Comparison of ENCODE assay signal across 28 mouse cellular contexts in genomic region chr9:79910166-79910565, GRCm38 (mm10).
"Had no signal": no experiment of that assay in that cellular context is flagged by ENCODE, and none has a peak within 500 bp of the region (broad histone marks: within the 10 kb centered on the region; RNA-seq: fewer than 3 reads in every experiment).

No protein-coding gene starts in this region.

- DNase-seq: left cerebral cortex, postnatal 4 days; liver; liver, embryonic 13.5 days; liver, postnatal 0 days; lung, adult 18-20 months; lung, adult 2 months; lung, embryonic 14.5 days; lung, postnatal 10 days; lung, postnatal 14 days; lung, postnatal 36 days; lung, postnatal 4 days; midbrain, embryonic 14.5 days had no signal

- H3K4me1 ChIP-seq: limb, embryonic 10.5 days; limb, embryonic 12.5 days; limb, embryonic 13.5 days; limb, embryonic 15.5 days; liver, embryonic 12.5 days; liver, embryonic 13.5 days; liver, embryonic 15.5 days; lung, embryonic 15.5 days; megakaryocyte, embryonic 14.5 days; midbrain, embryonic 15.5 days; neural tube, embryonic 12.5 days had no signal

- H3K27me3 ChIP-seq: limb, embryonic 12.5 days; limb, embryonic 13.5 days; limb, embryonic 15.5 days; liver, embryonic 12.5 days; liver, embryonic 13.5 days; liver, embryonic 15.5 days; lung, embryonic 15.5 days; midbrain, embryonic 12.5 days; midbrain, embryonic 13.5 days; midbrain, embryonic 15.5 days; neural tube, embryonic 12.5 days had no signal

- H3K4me3 ChIP-seq: limb, embryonic 10.5 days; limb, embryonic 12.5 days; limb, embryonic 13.5 days; limb, embryonic 15.5 days; liver, embryonic 12.5 days; liver, embryonic 13.5 days; liver, embryonic 15.5 days; lung, embryonic 15.5 days; megakaryocyte, embryonic 14.5 days; midbrain, embryonic 10.5 days; midbrain, embryonic 12.5 days; midbrain, embryonic 13.5 days; midbrain, embryonic 15.5 days; myocyte; neural tube, embryonic 12.5 days had no signal

- H3K36me3 ChIP-seq: limb, embryonic 10.5 days; limb, embryonic 12.5 days; limb, embryonic 13.5 days; limb, embryonic 15.5 days; liver, embryonic 12.5 days; liver, embryonic 13.5 days; liver, embryonic 15.5 days; lung, embryonic 15.5 days; midbrain, embryonic 10.5 days; midbrain, embryonic 12.5 days; midbrain, embryonic 13.5 days; midbrain, embryonic 15.5 days; neural tube, embryonic 12.5 days had no signal

- H3K27ac ChIP-seq: limb, embryonic 10.5 days; limb, embryonic 12.5 days; limb, embryonic 13.5 days; limb, embryonic 15.5 days; liver, embryonic 12.5 days; liver, embryonic 13.5 days; liver, embryonic 14.5 days; liver, embryonic 15.5 days; lung, embryonic 15.5 days; macrophage; midbrain, embryonic 10.5 days; midbrain, embryonic 12.5 days; midbrain, embryonic 13.5 days; midbrain, embryonic 15.5 days; neural tube, embryonic 12.5 days had no signal

- H3K9me3 ChIP-seq: limb, embryonic 10.5 days; limb, embryonic 12.5 days; limb, embryonic 13.5 days; limb, embryonic 15.5 days; liver, embryonic 12.5 days; liver, embryonic 13.5 days; liver, embryonic 15.5 days; lung, embryonic 15.5 days; midbrain, embryonic 10.5 days; midbrain, embryonic 12.5 days; midbrain, embryonic 13.5 days; midbrain, embryonic 15.5 days had no signal
